Mouse (Mus musculus): ENCODE measurements around the gene Dgcr2. TPM values are rescaled to one million over a fixed set of nuclear protein-coding genes. Genes with fewer than 3 reads are reported as not detected.

The Dgcr2 gene
- total RNA-seq (2012; rRNA removed), result 78.0 and 112 TPM in 2 replicates

DNA sequence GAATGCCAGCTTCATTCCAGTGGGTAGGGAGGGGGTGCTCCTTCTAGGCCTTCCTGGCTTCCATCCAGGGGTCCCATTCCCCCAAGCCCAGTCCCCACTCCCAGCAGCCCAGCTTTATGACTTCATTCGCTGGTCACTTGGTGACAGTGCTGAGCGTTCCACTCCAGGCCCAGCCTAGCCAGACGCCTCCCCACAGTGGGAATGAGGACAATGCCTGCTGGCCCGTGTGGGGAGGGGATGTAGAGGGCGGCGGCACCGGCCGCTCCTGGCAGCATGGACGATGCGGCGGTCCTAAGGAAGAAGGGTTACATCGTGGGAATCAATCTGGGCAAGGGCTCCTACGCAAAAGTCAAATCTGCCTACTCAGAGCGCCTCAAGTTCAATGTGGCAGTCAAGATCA lies at the start of gene Dgcr2, which contains the start of gene Tssk2:
Gene Dgcr2, minus strand, starts transcription at position 101 of the 400 bp plus-strand sequence.
Gene Tssk2, plus strand, starts transcription at position 176 of the 400 bp plus-strand sequence.
- TF ChIP-seq HCFC1 (IDR thresholded peaks at IDR 0.05; ENCODE audit: borderline replicate concordance, insufficient read depth, low read length) (no peak), ZC3H11A (IDR thresholded peaks at IDR 0.05; ENCODE audit: borderline replicate concordance, low read depth, low read length) (no peak), MAFK (IDR thresholded peaks at IDR 0.05; ENCODE audit: insufficient read depth, low read depth, low read length) (no peak), ZNF384 (IDR thresholded peaks at IDR 0.05; ENCODE audit: low read depth, low read length) (no peak), CHD2 (IDR thresholded peaks at IDR 0.05; ENCODE audit: low read depth, low read length) (no peak)
- Histone ChIP-seq H3K4me3 (ENCODE audit: insufficient read depth in 1 of 2, low read depth in 1 of 2, low read length in 2 of 2, poor library complexity in 1 of 2, severe bottlenecking in 1 of 2) (no peak within 1 kb of the TSS), H3K9ac (ENCODE audit: insufficient read depth, low read depth, low read length, poor library complexity, severe bottlenecking) (no peak within 1 kb of the TSS), H3K9me3 (ENCODE audit: control insufficient read depth, insufficient read depth, low read depth, low read length) (no peaks in the 10 kb centered on the region), H3K4me1 (ENCODE audit: control insufficient read depth in 2 of 2, insufficient read depth in 2 of 2, low read length in 2 of 2, poor library complexity in 1 of 2) (no peaks in the 10 kb centered on the region), H3K36me3 (ENCODE audit: control insufficient read depth, insufficient read depth, low read length, poor library complexity, severe bottlenecking) (peaks cover 19% of the 10 kb centered on the region), H3K27ac (ENCODE audit: insufficient read depth, low read depth, low read length, poor library complexity, severe bottlenecking) (no peak within 1 kb of the TSS)
- DNase-seq (ENCODE audit: low read depth, low spot score), result no peak
- in situ Hi-C loops (cut with MboI; ENCODE audit: low sequenced_read_pairs in 2 of 2, unreplicated experiment in 2 of 2), result no loop called here

DNA sequence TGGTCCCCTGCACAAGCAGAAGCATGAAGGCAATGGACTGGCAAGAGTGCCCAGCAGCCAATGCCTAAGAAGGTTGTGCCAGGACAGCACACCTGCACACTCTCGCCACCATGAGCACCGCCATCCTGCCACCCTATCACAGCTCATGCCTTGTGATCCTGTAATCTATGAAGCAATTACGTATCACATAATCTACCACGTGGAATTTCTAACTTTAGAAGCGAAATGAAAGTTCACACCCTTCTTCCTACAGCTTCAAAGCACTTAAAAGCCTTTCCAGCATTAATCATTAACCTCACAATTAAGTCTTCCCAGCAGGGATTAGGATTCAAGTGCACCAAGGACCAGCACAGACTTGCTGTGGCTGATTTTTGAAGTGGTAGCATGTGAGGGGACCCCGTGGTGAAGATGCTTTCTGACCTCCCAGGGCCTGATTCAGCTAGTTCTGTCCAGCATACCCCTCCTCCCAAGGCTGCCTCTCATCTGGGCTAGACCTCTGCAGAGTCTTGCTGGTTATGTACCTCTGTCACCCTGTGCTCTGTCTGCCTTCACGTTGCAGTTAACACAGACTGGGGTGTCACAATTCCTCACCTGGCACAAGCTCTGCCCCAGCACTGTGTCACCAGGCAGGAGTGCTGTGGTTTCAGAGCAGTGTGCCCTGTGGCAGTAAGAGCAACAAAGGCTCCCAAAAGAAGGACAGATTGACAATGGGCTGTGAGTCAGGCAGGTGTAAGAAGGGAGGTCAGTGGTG lies 46.9 kb upstream of the Dgcr2 start:
- in situ Hi-C loops (cut with MboI; ENCODE audit: low sequenced_read_pairs in 2 of 2, unreplicated experiment in 2 of 2), result no loop called here
- Histone ChIP-seq H3K4me1 (ENCODE audit: control insufficient read depth in 2 of 2, insufficient read depth in 2 of 2, low read length in 2 of 2, poor library complexity in 1 of 2) (peaks cover 0 to 2% of the 10 kb centered on the region in 2 experiments; a peak in 1 of 4 replicates), H3K36me3 (ENCODE audit: control insufficient read depth, insufficient read depth, low read length, poor library complexity, severe bottlenecking) (no peaks in the 10 kb centered on the region), H3K9me3 (ENCODE audit: control insufficient read depth, insufficient read depth, low read depth, low read length) (no peaks in the 10 kb centered on the region), H3K9ac (ENCODE audit: insufficient read depth, low read depth, low read length, poor library complexity, severe bottlenecking) (no peak overlapping the region), H3K27ac (ENCODE audit: insufficient read depth, low read depth, low read length, poor library complexity, severe bottlenecking) (no peak overlapping the region), H3K4me3 (ENCODE audit: insufficient read depth in 1 of 2, low read depth in 1 of 2, low read length in 2 of 2, poor library complexity in 1 of 2, severe bottlenecking in 1 of 2) (no peak overlapping the region)
- DNase-seq (ENCODE audit: low read depth, low spot score), result no peak
- TF ChIP-seq CHD2 (IDR thresholded peaks at IDR 0.05; ENCODE audit: low read depth, low read length), result no peak

DNA sequence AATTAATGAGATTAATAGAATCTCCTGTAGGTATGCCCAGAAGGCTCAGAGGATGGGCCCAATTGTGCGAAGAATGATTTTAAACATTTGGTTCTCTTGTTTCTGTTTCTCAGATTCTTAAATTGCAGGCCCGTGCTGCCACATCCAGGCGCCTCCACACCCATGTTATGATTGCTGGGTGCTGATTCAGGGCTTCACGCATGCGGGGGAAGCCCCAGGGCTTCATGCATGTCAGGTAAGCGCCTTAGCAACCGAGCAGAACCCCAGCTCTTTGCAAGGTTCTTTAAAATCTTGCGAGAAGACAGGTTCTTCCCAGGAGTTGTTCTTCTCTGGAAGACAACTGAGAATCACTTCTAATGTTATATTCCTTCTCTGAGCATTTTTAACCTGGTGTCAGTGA lies 45.1 kb upstream of the Dgcr2 start:
- Histone ChIP-seq H3K9me3 (ENCODE audit: control insufficient read depth, insufficient read depth, low read depth, low read length) (no peaks in the 10 kb centered on the region), H3K27ac (ENCODE audit: insufficient read depth, low read depth, low read length, poor library complexity, severe bottlenecking) (no peak overlapping the region), H3K9ac (ENCODE audit: insufficient read depth, low read depth, low read length, poor library complexity, severe bottlenecking) (no peak overlapping the region), H3K4me1 (ENCODE audit: control insufficient read depth in 2 of 2, insufficient read depth in 2 of 2, low read length in 2 of 2, poor library complexity in 1 of 2) (peaks cover 0 to 3% of the 10 kb centered on the region in 2 experiments; a peak in 1 of 4 replicates), H3K36me3 (ENCODE audit: control insufficient read depth, insufficient read depth, low read length, poor library complexity, severe bottlenecking) (no peaks in the 10 kb centered on the region), H3K4me3 (ENCODE audit: insufficient read depth in 1 of 2, low read depth in 1 of 2, low read length in 2 of 2, poor library complexity in 1 of 2, severe bottlenecking in 1 of 2) (no peak overlapping the region)
- TF ChIP-seq ZC3H11A (IDR thresholded peaks at IDR 0.05; ENCODE audit: borderline replicate concordance, low read depth, low read length) (no peak), ZNF384 (IDR thresholded peaks at IDR 0.05; ENCODE audit: low read depth, low read length) (no peak), CHD2 (IDR thresholded peaks at IDR 0.05; ENCODE audit: low read depth, low read length) (no peak), MAFK (IDR thresholded peaks at IDR 0.05; ENCODE audit: insufficient read depth, low read depth, low read length) (no peak), HCFC1 (IDR thresholded peaks at IDR 0.05; ENCODE audit: borderline replicate concordance, insufficient read depth, low read length) (no peak)
- in situ Hi-C loops (cut with MboI; ENCODE audit: low sequenced_read_pairs in 2 of 2, unreplicated experiment in 2 of 2), result no loop called here
- DNase-seq (ENCODE audit: low read depth, low spot score), result no peak

DNA sequence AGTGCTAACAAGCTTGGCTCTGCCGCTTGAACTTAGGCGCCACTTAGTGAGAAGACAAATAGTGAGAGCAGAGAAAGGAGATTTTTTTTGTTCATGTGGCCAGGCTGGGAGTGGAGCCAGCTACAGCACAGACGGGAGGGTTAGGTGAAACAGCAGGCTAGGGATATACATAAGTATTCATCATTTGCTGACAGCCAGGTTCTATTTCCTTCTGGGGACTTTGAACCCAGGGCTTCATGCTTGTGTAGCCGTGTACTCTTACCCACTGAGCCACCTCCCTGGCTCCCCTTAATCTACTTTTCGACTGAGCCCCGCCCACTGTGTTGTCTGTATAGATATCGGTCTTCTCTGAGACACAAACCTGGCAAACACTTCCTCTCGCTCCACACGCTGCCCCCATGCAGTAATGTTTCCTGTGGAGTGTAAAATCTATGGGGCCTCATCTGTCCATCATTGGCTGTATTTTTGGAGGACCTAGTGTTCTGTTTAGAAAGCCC lies 40.9 kb upstream of the Dgcr2 start:
- H3K36me3 ChIP-seq (ENCODE audit: control insufficient read depth, insufficient read depth, low read length, poor library complexity, severe bottlenecking), result no peaks in the 10 kb centered on the region
- DNase-seq (ENCODE audit: low read depth, low spot score), result no peak
- no peaks in the 10 kb centered on the region for H3K9me3 ChIP-seq (ENCODE audit: control insufficient read depth, insufficient read depth, low read depth, low read length)
- H3K9ac ChIP-seq (ENCODE audit: insufficient read depth, low read depth, low read length, poor library complexity, severe bottlenecking), result no peak overlapping the region
- H3K27ac ChIP-seq (ENCODE audit: insufficient read depth, low read depth, low read length, poor library complexity, severe bottlenecking), result no peak overlapping the region
- in situ Hi-C loops (cut with MboI; ENCODE audit: low sequenced_read_pairs in 2 of 2, unreplicated experiment in 2 of 2), result no loop called here
- no peak for TF ChIP-seq ZNF384 (IDR thresholded peaks at IDR 0.05; ENCODE audit: low read depth, low read length)
- TF ChIP-seq CHD2 (IDR thresholded peaks at IDR 0.05; ENCODE audit: low read depth, low read length), result no peak
- TF ChIP-seq ZC3H11A (IDR thresholded peaks at IDR 0.05; ENCODE audit: borderline replicate concordance, low read depth, low read length), result no peak
- TF ChIP-seq HCFC1 (IDR thresholded peaks at IDR 0.05; ENCODE audit: borderline replicate concordance, insufficient read depth, low read length), result no peak
- no peak overlapping the region for H3K4me3 ChIP-seq (ENCODE audit: insufficient read depth in 1 of 2, low read depth in 1 of 2, low read length in 2 of 2, poor library complexity in 1 of 2, severe bottlenecking in 1 of 2)
- peaks cover 0 to 5% of the 10 kb centered on the region in 2 experiments; a peak in 1 of 4 replicates for H3K4me1 ChIP-seq (ENCODE audit: control insufficient read depth in 2 of 2, insufficient read depth in 2 of 2, low read length in 2 of 2, poor library complexity in 1 of 2)
